Mouse (Mus musculus) midbrain, embryonic 13.5 days (tissue): Measurements from ENCODE around the gene Pmpca. TPM values are rescaled to one million over a fixed set of nuclear protein-coding genes. Genes with fewer than 3 reads are reported as not detected.
A peak's percentile ranks its signal among the peaks of the same experiment; 100 is the strongest.

Source experiments
- ATAC-seq: fragments of 200-750 bp; cut with Nextera tagmentation; 2 replicates; pipeline ENCODE4 v1.8.0; 2017; ENCODE audit warnings: mild to moderate bottlenecking, moderate TSS enrichment, moderate library complexity
- H3K27ac ChIP-seq: fragments of 300-500 bp; sonication (generic); 2 replicates; pipeline ENCODE4 v1.5.1; 2015; ENCODE audit warnings: inconsistent platforms, mild to moderate bottlenecking, moderate library complexity
- H3K27me3 ChIP-seq: fragments of 300-500 bp; sonication (generic); 2 replicates; pipeline ENCODE4 v1.6.1; 2015; ENCODE audit warnings: mild to moderate bottlenecking, inconsistent platforms
- H3K36me3 ChIP-seq: fragments of 300-500 bp; sonication (generic); 2 replicates; pipeline ENCODE4 v1.6.1; 2015; ENCODE audit warnings: mild to moderate bottlenecking, inconsistent platforms
- H3K4me1 ChIP-seq: fragments of 300-500 bp; sonication (generic); replicated peaks from 2 replicates; pipeline ENCODE4 v1.6.1; 2015; ENCODE audit warnings: inconsistent platforms
- H3K4me2 ChIP-seq: fragments of 300-500 bp; sonication (generic); replicated peaks from 2 replicates; pipeline ENCODE4 v1.6.1; 2015; ENCODE audit warnings: moderate library complexity, mild to moderate bottlenecking, inconsistent platforms
- H3K4me3 ChIP-seq: fragments of 300-500 bp; sonication (generic); replicated peaks from 2 replicates; pipeline ENCODE4 v1.5.1; 2015; ENCODE audit warnings: mild to moderate bottlenecking, inconsistent platforms
- H3K9ac ChIP-seq: fragments of 300-500 bp; sonication (generic); replicated peaks from 2 replicates; pipeline ENCODE4 v1.6.1; 2015; ENCODE audit warnings: mild to moderate bottlenecking, inconsistent platforms
- H3K9me3 ChIP-seq: fragments of 300-500 bp; sonication (generic); 2 replicates; pipeline ENCODE4 v1.6.1; 2016; ENCODE audit warnings: mild to moderate bottlenecking, inconsistent platforms
- WGBS: fragments of 180-500 bp; shearing (Covaris S2); methylation state at CpG from one replicate; pipeline ENCODE4 v1.1.7; 2015; 5-methylcytosine and 5-hydroxymethylcytosine counted together
- polyA plus RNA-seq: library from polyadenylated mRNA; unstranded; fragments of >200 nt; fragmentation: Nextera tagmentation; extraction: Ambion mirVana; gene quantifications from 2 replicates; pipeline ENCODE4 v1.2.1, GENCODE M21; 2015

Gene Pmpca
- 107 and 110 TPM in 2 replicates for polyA plus RNA-seq

DNA sequence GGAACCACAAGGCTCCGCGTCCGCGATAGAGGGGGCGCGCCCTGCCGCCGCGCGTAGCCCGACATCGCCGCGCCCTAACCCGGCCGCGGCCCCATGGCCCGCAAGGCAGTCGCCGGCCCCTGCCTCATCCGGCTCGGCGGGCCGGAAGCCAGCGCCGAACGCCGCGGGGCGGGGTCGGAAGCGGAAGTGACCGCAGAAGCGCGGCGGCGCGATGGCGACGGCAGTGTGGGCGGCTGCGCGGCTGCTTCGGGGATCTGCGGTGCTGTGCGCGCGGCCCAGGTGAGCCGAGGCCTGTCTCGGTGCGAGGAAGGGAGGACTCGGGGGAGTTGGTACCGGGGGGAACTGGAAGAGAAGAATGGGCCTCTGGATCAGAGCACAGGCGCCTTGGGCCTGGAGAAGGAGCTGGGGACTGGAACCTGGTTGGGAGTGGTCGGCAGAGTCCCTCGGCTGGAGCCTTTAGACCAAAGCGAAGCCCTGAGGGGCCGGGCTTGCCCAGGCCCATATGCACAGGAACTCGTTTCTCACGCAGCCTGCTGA, at the start of gene Pmpca, which contains the start of gene Entr1:
Pmpca (plus strand) TSS at position 186 of the 537 bp plus-strand sequence.
Entr1 (minus strand) TSS at position 163 of the 537 bp plus-strand sequence.
- peaks cover 75% of the 10 kb centered on the region for H3K36me3 ChIP-seq
- peak; percentile 95 for ATAC-seq
- WGBS, result under 1% methylated on average over 59 of the region's 60 CpGs

GRCm38 (mm10) chr2:26341510-26341981, 47.6 kb upstream of the Pmpca start:
- WGBS, result 91% methylated on average over 2 of the region's 2 CpGs
- Histone ChIP-seq H3K9ac (no peak overlapping the region), H3K4me3 (no peak overlapping the region), H3K36me3 (peaks cover 83% of the 10 kb centered on the region), H3K27me3 (no peaks in the 10 kb centered on the region), H3K27ac (no peak overlapping the region), H3K4me1 (no peaks in the 10 kb centered on the region), H3K4me2 (no peak overlapping the region), H3K9me3 (no peaks in the 10 kb centered on the region)
- ATAC-seq, result no peak

More for the DNA sequence above, at the start of gene Pmpca, which contains the start of gene Entr1:
- Histone ChIP-seq H3K9ac (peak within 1 kb of the TSS; percentile 96), H3K9me3 (no peaks in the 10 kb centered on the region), H3K27me3 (no peaks in the 10 kb centered on the region), H3K4me2 (peak within 1 kb of the TSS; percentile 97), H3K4me1 (peaks cover 24% of the 10 kb centered on the region), H3K27ac (peak within 1 kb of the TSS; percentile 75), H3K4me3 (peak within 1 kb of the TSS; percentile 98)

DNA sequence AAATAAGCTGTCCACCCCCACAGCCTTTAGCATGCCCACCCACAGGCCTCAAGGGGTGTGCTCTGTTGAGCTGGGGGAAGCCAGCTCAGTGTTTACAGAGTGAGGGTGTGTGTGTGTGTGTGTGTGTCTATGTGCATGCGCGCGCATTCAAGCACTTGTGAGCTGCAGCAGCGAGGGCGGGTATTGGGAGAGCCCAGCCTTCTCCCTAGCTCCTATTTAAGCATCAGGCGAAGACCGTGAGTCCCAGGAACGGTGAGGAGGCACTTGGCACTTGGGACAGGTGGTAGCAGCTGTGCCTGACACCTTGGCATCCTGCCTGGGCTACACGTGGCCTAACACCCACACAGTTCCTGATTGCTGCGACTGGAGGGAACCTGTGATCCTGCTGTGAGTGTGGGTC, 47.1 kb upstream of the Pmpca start:
- Histone ChIP-seq H3K4me2 (no peak overlapping the region), H3K9me3 (no peaks in the 10 kb centered on the region), H3K27me3 (no peaks in the 10 kb centered on the region), H3K4me1 (no peaks in the 10 kb centered on the region), H3K27ac (0 out of 2 replicates have a peak overlapping the region, but pooled peaks have one; percentile 9), H3K4me3 (no peak overlapping the region), H3K36me3 (peaks cover 88% of the 10 kb centered on the region), H3K9ac (no peak overlapping the region)
- 92% methylated on average over 10 of the region's 10 CpGs for WGBS
- no peak for ATAC-seq

DNA sequence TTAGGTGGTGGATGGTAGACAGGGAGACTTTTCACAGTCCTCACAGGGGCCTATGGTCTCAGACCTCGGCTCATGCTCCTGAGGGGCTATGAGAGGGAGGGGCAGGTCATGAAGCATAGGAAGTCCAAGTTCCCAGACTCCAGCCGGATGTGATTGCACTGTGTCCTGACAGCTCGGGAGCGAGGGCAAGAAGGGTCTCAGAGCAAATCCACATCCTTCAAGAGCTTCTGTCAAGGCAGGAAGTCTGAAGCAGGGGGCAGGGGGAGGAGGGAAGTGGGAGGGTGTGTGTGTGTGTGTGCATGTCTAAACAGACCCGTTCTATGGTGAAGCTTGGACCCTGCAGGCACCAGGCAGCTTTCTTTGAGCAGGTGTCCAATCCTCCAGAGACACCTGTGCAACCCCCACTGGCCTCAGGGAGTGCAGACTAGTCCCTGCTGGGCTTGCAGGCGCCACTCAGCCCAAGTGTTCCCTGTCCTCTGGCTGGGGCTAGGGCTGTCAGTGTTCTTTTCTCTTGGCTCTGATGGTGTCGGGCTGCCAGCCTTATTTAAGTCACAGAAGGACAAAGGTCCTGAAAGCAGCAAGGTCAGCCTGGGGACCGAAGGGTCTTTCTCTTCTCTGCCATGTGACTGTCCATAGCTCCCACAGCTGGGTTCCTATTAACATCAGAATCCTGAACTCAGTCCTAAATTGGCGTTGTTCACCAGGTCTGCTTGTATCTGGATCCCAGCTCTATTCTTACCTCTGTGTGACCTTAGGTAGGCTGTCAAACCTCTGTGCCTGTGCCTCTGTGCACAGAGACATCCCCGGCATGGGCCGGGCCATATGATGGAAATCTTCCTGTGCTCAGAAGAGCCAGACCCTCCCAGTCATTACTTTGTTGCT, 46.3 kb upstream of the Pmpca start:
- H3K9ac ChIP-seq, result no peak overlapping the region
- H3K27me3 ChIP-seq, result no peaks in the 10 kb centered on the region
- 75% methylated on average over 11 of the region's 11 CpGs for WGBS
- H3K36me3 ChIP-seq, result peaks cover 96% of the 10 kb centered on the region
- no peak overlapping the region for H3K4me3 ChIP-seq
- 0 out of 2 replicates have a peak overlapping the region, but pooled peaks have one; percentile 9 for H3K27ac ChIP-seq
- no peaks in the 10 kb centered on the region for H3K4me1 ChIP-seq
- H3K9me3 ChIP-seq, result no peaks in the 10 kb centered on the region
- H3K4me2 ChIP-seq, result no peak overlapping the region
- ATAC-seq, result no peak

GRCm38 (mm10) chr2:26348241-26348640, 40.9 kb upstream of the Pmpca start:
- Histone ChIP-seq H3K36me3 (peaks cover 73% of the 10 kb centered on the region), H3K4me2 (no peak overlapping the region), H3K9me3 (no peaks in the 10 kb centered on the region), H3K4me3 (no peak overlapping the region), H3K27me3 (no peaks in the 10 kb centered on the region), H3K9ac (no peak overlapping the region), H3K27ac (no peak overlapping the region), H3K4me1 (peaks cover 20% of the 10 kb centered on the region)
- no peak for ATAC-seq
- 81% methylated on average over 6 of the region's 6 CpGs for WGBS

DNA sequence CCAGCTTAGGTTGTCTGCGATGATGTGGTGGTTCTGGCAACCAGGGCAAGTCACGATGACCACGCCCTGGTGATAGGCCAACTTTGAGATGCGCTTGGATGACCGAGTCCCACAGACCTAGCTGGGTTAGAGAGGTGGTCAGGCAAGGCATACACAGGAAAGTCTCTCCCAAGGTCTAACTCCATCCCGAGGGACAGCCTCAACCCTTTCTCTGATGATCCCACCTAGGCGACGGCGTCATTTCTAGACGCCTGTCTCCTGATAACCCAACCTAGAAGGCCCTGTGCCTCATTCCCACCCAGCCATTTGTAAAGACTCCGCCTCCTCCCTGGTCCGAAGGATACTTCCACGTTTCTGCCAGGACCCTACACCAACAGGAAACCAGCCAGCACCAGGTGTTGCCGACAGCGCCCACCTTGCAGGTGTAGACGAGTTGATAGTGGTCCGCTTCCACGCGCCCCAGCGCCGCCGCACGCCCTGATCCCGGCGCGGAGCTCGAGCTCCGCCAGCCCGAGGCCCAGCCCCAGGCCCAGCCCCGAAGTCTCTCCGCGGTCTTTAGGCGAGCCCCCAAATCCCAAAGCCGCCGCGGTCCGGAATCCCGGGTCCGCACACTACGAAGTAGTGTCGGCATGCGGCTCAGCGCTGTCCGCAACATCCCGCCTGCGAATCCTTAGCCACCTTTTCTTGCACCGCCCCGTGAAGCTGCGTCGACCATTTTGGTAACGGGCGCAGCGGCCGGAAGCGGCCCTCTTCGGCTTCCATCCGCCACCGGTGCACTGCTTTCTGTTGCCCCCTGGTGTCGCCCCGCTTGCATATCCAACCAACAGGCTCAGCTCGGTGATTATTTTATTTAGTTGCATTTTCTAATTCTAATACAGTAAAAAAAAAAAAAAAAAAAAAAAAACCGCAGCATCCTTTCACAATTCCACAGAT, 37.5 kb upstream of the Pmpca start, which contains the start of gene Dnlz:
Dnlz (minus strand) TSS at position 753 of the 933 bp plus-strand sequence.
- peak; percentile 86 for ATAC-seq
- Histone ChIP-seq H3K27ac (peak within 1 kb of the TSS; percentile 84), H3K27me3 (no peaks in the 10 kb centered on the region), H3K9me3 (no peaks in the 10 kb centered on the region), H3K4me3 (peak within 1 kb of the TSS; percentile 87), H3K4me1 (peaks cover 23% of the 10 kb centered on the region), H3K4me2 (peak within 1 kb of the TSS; percentile 97), H3K9ac (peak within 1 kb of the TSS; percentile 97), H3K36me3 (peaks cover 52% of the 10 kb centered on the region)
- WGBS, result 2% methylated on average over 62 of the region's 62 CpGs

DNA sequence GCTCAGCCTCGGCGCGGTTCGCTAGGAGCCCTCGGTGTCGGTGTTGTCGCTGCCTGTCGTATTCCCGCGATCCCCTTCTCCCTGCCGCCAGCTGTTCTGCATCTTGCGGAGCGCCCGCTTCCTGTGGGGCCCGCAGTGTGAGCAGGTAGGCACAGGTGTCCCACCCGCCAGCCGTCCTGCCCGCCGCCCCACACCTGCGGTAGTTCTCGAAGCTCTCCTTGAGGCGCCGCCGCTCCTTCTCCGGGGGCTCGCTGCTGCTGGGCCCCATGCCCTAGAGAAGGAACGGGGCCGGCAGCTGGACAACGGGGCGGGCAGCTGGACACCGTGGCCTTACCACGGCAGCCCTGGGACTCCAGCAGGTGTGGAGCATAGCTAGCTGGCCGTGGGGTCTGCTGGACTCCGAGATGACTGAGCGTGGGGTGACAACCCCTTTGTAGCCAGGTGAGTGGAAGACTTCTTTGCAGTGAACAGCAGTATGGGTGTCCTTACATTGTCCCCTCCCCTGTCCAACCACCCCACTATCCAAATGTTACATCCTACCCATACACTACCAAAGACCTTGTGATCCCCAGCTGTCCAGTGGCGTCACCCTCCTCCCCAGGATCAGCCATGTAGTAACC, 36.7 kb upstream of the Pmpca start:
- no peaks in the 10 kb centered on the region for H3K9me3 ChIP-seq
- H3K27me3 ChIP-seq, result no peaks in the 10 kb centered on the region
- H3K4me2 ChIP-seq, result peak overlapping the region; percentile 97
- H3K4me1 ChIP-seq, result peaks cover 23% of the 10 kb centered on the region
- 4% methylated on average over 36 of the region's 36 CpGs for WGBS
- peak; percentile 66 for ATAC-seq
- peaks cover 44% of the 10 kb centered on the region for H3K36me3 ChIP-seq
- peak overlapping the region; percentile 84 for H3K27ac ChIP-seq
- H3K9ac ChIP-seq, result peak overlapping the region; percentile 97
- H3K4me3 ChIP-seq, result peak overlapping the region; percentile 87

- 0 out of 2 replicates have a peak, but pooled peaks have one; percentile 2 for ATAC-seq
- H3K36me3 ChIP-seq, result peaks cover 35% of the 10 kb centered on the region
- H3K4me2 ChIP-seq, result peak overlapping the region; percentile 97
- H3K4me1 ChIP-seq, result peaks cover 23% of the 10 kb centered on the region
- 88% methylated on average over 11 of the region's 11 CpGs for WGBS
- H3K9ac ChIP-seq, result peak overlapping the region; percentile 97
- H3K4me3 ChIP-seq, result peak overlapping the region; percentile 87
- H3K9me3 ChIP-seq, result no peaks in the 10 kb centered on the region
- no peak overlapping the region for H3K27ac ChIP-seq
- H3K27me3 ChIP-seq, result no peaks in the 10 kb centered on the region
Observed at GRCm38 (mm10) chr2:26353066-26353980, 35.8 kb upstream of the Pmpca start.

GRCm38 (mm10) chr2:26354401-26354800, 34.7 kb upstream of the Pmpca start:
- Histone ChIP-seq H3K9me3 (no peaks in the 10 kb centered on the region), H3K27me3 (no peaks in the 10 kb centered on the region), H3K27ac (no peak overlapping the region), H3K4me3 (no peak overlapping the region), H3K4me2 (no peak overlapping the region), H3K36me3 (peaks cover 24% of the 10 kb centered on the region), H3K9ac (peak overlapping the region; percentile 19; the same call in 1 of the 2 replicates), H3K4me1 (peaks cover 23% of the 10 kb centered on the region)
- WGBS, result 94% methylated on average over 4 of the region's 4 CpGs
- no peak for ATAC-seq

GRCm38 (mm10) chr2:26356231-26356630, 32.9 kb upstream of the Pmpca start:
- no peak for ATAC-seq
- WGBS, result 85% methylated on average over 4 of the region's 4 CpGs
- Histone ChIP-seq H3K4me1 (peaks cover 13% of the 10 kb centered on the region), H3K36me3 (peaks cover 13% of the 10 kb centered on the region; the same call in 1 of the 2 replicates), H3K27me3 (no peaks in the 10 kb centered on the region), H3K27ac (no peak overlapping the region), H3K9ac (no peak overlapping the region), H3K9me3 (no peaks in the 10 kb centered on the region), H3K4me2 (no peak overlapping the region), H3K4me3 (no peak overlapping the region)
